Mouse (Mus musculus): ENCODE results near the gene Nek4. TPM values are rescaled to one million over a fixed set of nuclear protein-coding genes. Genes with fewer than 3 reads are reported as not detected.

Gene Nek4
- polyA plus RNA-seq, 1 experiment from 2014 or later: 23.2 TPM

DNA sequence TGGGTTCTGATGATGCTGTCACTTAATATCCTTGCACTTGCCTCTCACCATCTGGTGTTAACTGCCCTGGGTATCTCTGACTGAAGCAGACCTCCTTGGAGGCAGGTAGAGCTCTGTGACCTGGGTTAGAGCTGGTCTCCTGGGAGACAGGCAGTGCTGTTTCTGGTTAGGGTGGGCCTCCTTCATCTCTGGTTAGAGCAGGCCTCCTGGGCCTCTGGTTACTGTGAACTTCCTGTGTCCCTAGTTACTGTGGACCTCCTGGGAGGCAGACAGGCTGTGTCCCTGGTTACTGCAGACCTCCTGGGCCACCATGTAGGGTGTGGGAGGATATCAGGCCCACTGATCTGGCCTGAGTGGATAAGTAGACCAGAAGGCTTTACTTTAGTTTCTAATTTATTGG lies 45.2 kb downstream of the Nek4 start:
- H3K9ac ChIP-seq: no peak overlapping the region
- no peak for ATAC-seq (ENCODE audit: low FRiP score)
- H3K36me3 ChIP-seq (replicated peaks): 0 out of 2 replicates have a peak, but pooled peaks cover 8% of the 10 kb centered on the region
- no peaks in the 10 kb centered on the region for H3K9me3 ChIP-seq
- H3K27ac ChIP-seq: no peak overlapping the region
- peaks cover 9% of the 10 kb centered on the region for H3K4me1 ChIP-seq
- H3K4me3 ChIP-seq (replicated peaks): no peak overlapping the region
- no peak overlapping the region for H3K4me2 ChIP-seq
- no peaks in the 10 kb centered on the region for H3K27me3 ChIP-seq

DNA sequence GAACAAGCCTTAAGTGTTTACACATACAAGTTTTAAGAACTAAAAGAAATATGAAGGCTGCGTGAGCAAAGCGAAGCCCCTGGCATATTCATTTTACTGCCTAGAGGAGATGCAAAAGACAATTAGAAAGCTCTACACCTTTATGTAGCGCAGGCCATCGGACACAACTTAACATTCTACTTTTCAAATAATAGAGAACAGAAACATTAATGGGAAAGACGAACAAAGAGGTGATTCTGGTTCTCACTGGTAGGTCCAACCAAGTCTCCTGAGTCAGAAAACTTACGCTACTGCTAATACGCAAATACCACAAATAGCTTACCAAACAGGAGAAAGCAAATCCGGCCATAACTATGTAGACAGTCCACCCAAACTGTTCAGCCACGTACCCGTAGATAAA lies 49.2 kb downstream of the Nek4 start:
- no peak for ATAC-seq (ENCODE audit: low FRiP score)
- peak overlapping the region; percentile 95 for H3K4me3 ChIP-seq (replicated peaks)
- H3K9ac ChIP-seq: peak overlapping the region; percentile 87
- no peaks in the 10 kb centered on the region for H3K9me3 ChIP-seq
- H3K27me3 ChIP-seq: no peaks in the 10 kb centered on the region
- H3K27ac ChIP-seq: no peak overlapping the region
- 0 out of 2 replicates have a peak, but pooled peaks cover 8% of the 10 kb centered on the region for H3K36me3 ChIP-seq (replicated peaks)
- H3K4me2 ChIP-seq: peak overlapping the region; percentile 78
- peaks cover 19% of the 10 kb centered on the region for H3K4me1 ChIP-seq
- 67% methylated on average over 10 of the region's 10 CpGs for WGBS

GRCm38 (mm10) chr14:31000816-31001306 lies 49.7 kb downstream of the Nek4 start:
- peak overlapping the region; percentile 78 for H3K4me2 ChIP-seq
- peak overlapping the region; percentile 87 for H3K9ac ChIP-seq
- 0 out of 2 replicates have a peak, but pooled peaks cover 8% of the 10 kb centered on the region for H3K36me3 ChIP-seq (replicated peaks)
- under 1% methylated on average over 21 of the region's 21 CpGs for WGBS
- H3K4me1 ChIP-seq: peaks cover 19% of the 10 kb centered on the region
- H3K9me3 ChIP-seq: no peaks in the 10 kb centered on the region
- H3K27ac ChIP-seq: peak overlapping the region; percentile 93
- H3K27me3 ChIP-seq: no peaks in the 10 kb centered on the region
- H3K4me3 ChIP-seq (replicated peaks): peak overlapping the region; percentile 95
- peak; percentile 45; the same call in 1 of the 2 replicates for ATAC-seq (ENCODE audit: low FRiP score)

- ATAC-seq (ENCODE audit: low FRiP score): peak; percentile 93
- Histone ChIP-seq H3K27me3 (no peaks in the 10 kb centered on the region), H3K36me3 (replicated peaks) (peaks cover 13% of the 10 kb centered on the region; the same call in 1 of the 2 replicates), H3K4me1 (peaks cover 19% of the 10 kb centered on the region), H3K27ac (peak within 1 kb of the TSS; percentile 93), H3K4me2 (peak within 1 kb of the TSS; percentile 78), H3K9me3 (no peaks in the 10 kb centered on the region), H3K9ac (peak within 1 kb of the TSS; percentile 87), H3K4me3 (replicated peaks) (peak within 1 kb of the TSS; percentile 95)
- WGBS: under 1% methylated on average over 75 of the region's 84 CpGs
Measured at GRCm38 (mm10) chr14:31001307-31002205, 50.4 kb downstream of the Nek4 start, which contains the start of the genes Glt8d1 and Spcs1. Gene Glt8d1 (plus strand): TSS chr14:31001400. Gene Spcs1 (minus strand): TSS chr14:31001672.

- H3K27me3 ChIP-seq: no peaks in the 10 kb centered on the region
- ATAC-seq (ENCODE audit: low FRiP score): no peak
- H3K4me1 ChIP-seq: peaks cover 19% of the 10 kb centered on the region
- no peak overlapping the region for H3K27ac ChIP-seq
- no peak overlapping the region for H3K9ac ChIP-seq
- no peak overlapping the region for H3K4me3 ChIP-seq (replicated peaks)
- H3K9me3 ChIP-seq: no peaks in the 10 kb centered on the region
- 83% methylated on average over 2 of the region's 2 CpGs for WGBS
- peaks cover 29% of the 10 kb centered on the region for H3K36me3 ChIP-seq (replicated peaks)
- H3K4me2 ChIP-seq: no peak overlapping the region
Measured at GRCm38 (mm10) chr14:31004527-31004926, 53.4 kb downstream of the Nek4 start.

DNA sequence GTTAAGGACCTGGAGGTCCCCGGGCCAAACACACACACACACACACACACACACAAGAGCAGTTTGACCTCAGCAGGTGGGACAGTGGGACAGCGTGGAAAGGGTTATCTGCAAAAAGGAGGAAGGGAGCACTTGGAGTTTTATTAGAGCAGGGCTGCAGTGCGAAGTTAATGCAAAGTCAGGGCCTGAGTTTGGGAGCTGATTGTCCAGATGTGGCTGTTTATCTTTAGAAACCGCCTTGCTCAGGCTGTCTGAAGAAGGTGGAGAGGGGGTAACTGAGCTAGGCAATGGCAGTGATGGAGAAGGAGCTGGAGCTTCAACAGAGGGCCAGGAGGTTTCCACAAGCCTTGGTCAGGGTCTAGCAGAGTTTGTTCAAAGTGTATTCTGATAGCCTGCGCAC lies 55.6 kb downstream of the Nek4 start:
- Histone ChIP-seq H3K9me3 (no peaks in the 10 kb centered on the region), H3K4me3 (replicated peaks) (no peak overlapping the region), H3K27ac (no peak overlapping the region), H3K36me3 (replicated peaks) (peaks cover 51% of the 10 kb centered on the region), H3K9ac (no peak overlapping the region; the same call in 1 of the 2 replicates), H3K4me2 (no peak overlapping the region), H3K4me1 (peaks cover 10% of the 10 kb centered on the region), H3K27me3 (no peaks in the 10 kb centered on the region)
- no peak for ATAC-seq (ENCODE audit: low FRiP score)
- 87% methylated on average over 5 of the region's 5 CpGs for WGBS

GRCm38 (mm10) chr14:31011588-31011987 lies 60.4 kb downstream of the Nek4 start:
- no peaks in the 10 kb centered on the region for H3K27me3 ChIP-seq
- H3K4me2 ChIP-seq: no peak overlapping the region
- no peak for ATAC-seq (ENCODE audit: low FRiP score)
- H3K36me3 ChIP-seq (replicated peaks): peaks cover 94% of the 10 kb centered on the region
- no peaks in the 10 kb centered on the region for H3K9me3 ChIP-seq
- no peak overlapping the region for H3K27ac ChIP-seq
- no peaks in the 10 kb centered on the region for H3K4me1 ChIP-seq
- 98% methylated on average over 3 of the region's 3 CpGs for WGBS
- H3K4me3 ChIP-seq (replicated peaks): no peak overlapping the region
- H3K9ac ChIP-seq: no peak overlapping the region

DNA sequence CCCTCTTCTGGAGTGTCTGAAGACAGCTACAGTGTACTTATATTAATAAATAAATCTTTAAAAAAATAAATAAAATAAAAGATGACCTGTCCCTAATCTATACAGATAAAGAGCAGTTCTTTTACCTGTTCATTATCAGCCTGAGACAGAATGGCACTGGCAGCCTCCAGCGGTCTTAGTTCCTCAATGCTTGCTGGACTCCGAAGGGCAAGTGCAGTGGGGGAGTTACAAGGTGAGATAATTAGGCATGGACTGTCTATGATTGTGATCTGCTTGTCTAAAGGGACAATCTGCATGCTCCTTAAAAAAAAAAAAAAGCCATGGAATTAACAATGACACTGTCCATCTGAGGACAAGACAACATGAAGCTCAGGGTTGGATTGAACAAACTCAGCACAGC lies 62.8 kb downstream of the Nek4 start:
- Histone ChIP-seq H3K4me2 (no peak overlapping the region), H3K4me1 (peaks cover 17% of the 10 kb centered on the region), H3K9ac (no peak overlapping the region), H3K4me3 (replicated peaks) (no peak overlapping the region), H3K27ac (no peak overlapping the region), H3K27me3 (no peaks in the 10 kb centered on the region), H3K9me3 (no peaks in the 10 kb centered on the region), H3K36me3 (replicated peaks) (peaks cover 86% of the 10 kb centered on the region)
- ATAC-seq (ENCODE audit: low FRiP score): no peak
- WGBS: 97% methylated on average over 2 of the region's 2 CpGs

DNA sequence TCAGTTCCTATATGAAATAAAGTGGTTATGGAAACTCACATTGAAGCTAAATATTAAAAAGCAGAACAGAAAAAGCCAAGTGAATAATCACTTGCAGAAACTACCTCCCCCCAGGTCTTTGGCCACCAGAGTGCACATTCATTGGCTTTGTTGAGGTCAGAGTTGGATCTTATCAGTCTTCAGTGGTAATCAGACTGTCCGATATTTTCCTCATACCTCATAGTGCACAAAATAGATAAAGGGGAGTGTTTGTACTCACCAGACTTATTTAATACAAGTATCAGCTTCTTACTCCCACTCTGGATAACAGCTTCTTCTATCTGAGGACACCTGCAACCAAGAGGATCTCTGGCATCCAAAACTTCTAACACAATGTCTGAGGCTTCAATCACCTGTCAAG lies 64.9 kb downstream of the Nek4 start:
- peaks cover 27% of the 10 kb centered on the region for H3K4me1 ChIP-seq
- no peaks in the 10 kb centered on the region for H3K9me3 ChIP-seq
- 88% methylated on average over 1 of the region's 1 CpGs for WGBS
- H3K36me3 ChIP-seq (replicated peaks): peaks cover 67% of the 10 kb centered on the region
- no peak for ATAC-seq (ENCODE audit: low FRiP score)
- H3K27ac ChIP-seq: no peak overlapping the region
- no peak overlapping the region for H3K9ac ChIP-seq
- H3K27me3 ChIP-seq: no peaks in the 10 kb centered on the region
- no peak overlapping the region for H3K4me3 ChIP-seq (replicated peaks)
- no peak overlapping the region for H3K4me2 ChIP-seq

GRCm38 (mm10) chr14:31017854-31018253 lies 66.7 kb downstream of the Nek4 start:
- WGBS: 4% methylated on average over 2 of the region's 2 CpGs
- no peak for ATAC-seq (ENCODE audit: low FRiP score)
- H3K27me3 ChIP-seq: no peaks in the 10 kb centered on the region

GRCm38 (mm10) chr14:31018860-31019291 lies 67.7 kb downstream of the Nek4 start, which contains the start of the genes Pbrm1 and Gnl3:
Gene Pbrm1 (plus strand): TSS chr14:31019138.
Gene Gnl3 (minus strand): TSS chr14:31019152.
- H3K9ac ChIP-seq: peak within 1 kb of the TSS; percentile 87
- H3K4me3 ChIP-seq (replicated peaks): peak within 1 kb of the TSS; percentile 75
- peaks cover 55% of the 10 kb centered on the region for H3K36me3 ChIP-seq (replicated peaks)
- H3K27ac ChIP-seq: peak within 1 kb of the TSS; percentile 99
- peak within 1 kb of the TSS; percentile 76 for H3K4me2 ChIP-seq
- H3K9me3 ChIP-seq: no peaks in the 10 kb centered on the region
- WGBS: under 1% methylated on average over 33 of the region's 53 CpGs
- H3K4me1 ChIP-seq: peaks cover 40% of the 10 kb centered on the region
- H3K27me3 ChIP-seq: no peaks in the 10 kb centered on the region
- peak; percentile 95 for ATAC-seq (ENCODE audit: low FRiP score)

More at GRCm38 (mm10) chr14:31017854-31018253, 66.7 kb downstream of the Nek4 start:
- peaks cover 38% of the 10 kb centered on the region for H3K4me1 ChIP-seq
- peak overlapping the region; percentile 75 for H3K4me3 ChIP-seq (replicated peaks)
- peak overlapping the region; percentile 87 for H3K9ac ChIP-seq
- H3K36me3 ChIP-seq (replicated peaks): peaks cover 57% of the 10 kb centered on the region
- H3K27ac ChIP-seq: no peak overlapping the region
- no peaks in the 10 kb centered on the region for H3K9me3 ChIP-seq
- peak overlapping the region; percentile 76 for H3K4me2 ChIP-seq
